Mouse (Mus musculus) left cerebral cortex, adult 9 months (tissue): ENCODE measurements at regions not wholly inside any gene's neighbourhood (a gene's known extent, or its start where the extent isn't known, plus 50 kb on each side); places are given as distances from the start of the nearest gene placed in this dataset.
A peak's percentile ranks its signal among the peaks of the same experiment; 100 is the strongest.
"Not testable (repeated sequence)": the region's sequence is repeated elsewhere in the genome, so short reads cannot be mapped to it uniquely, and the experiment has no call there.

Experiments used
- DNase-seq, 2 experiments: peaks; one replicate each; pipeline ENCODE4 v3.0.0; 2022; ENCODE audit warnings: low spot score in 2 of 2

DNA sequence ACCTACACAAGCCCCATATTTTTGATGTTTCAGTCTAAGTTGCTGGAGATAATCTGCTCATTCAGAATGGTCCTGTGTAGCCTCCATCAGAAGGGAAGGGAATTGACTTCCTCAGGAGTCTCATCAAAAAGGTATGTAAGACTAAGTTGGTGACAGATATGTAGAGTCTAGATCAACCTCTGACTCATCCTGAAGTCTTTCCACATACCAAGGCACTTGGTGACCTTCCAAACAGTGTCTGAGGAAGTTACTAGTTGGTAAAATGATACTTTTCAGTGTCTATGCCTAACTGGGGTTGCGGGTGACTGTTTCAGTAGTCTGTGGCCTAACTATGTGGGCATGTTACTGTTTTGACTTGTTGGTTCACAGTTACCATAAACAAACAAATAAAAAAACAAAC is 133.0 kb upstream of the Plcb4 start:
- DNase-seq: no peak

DNA sequence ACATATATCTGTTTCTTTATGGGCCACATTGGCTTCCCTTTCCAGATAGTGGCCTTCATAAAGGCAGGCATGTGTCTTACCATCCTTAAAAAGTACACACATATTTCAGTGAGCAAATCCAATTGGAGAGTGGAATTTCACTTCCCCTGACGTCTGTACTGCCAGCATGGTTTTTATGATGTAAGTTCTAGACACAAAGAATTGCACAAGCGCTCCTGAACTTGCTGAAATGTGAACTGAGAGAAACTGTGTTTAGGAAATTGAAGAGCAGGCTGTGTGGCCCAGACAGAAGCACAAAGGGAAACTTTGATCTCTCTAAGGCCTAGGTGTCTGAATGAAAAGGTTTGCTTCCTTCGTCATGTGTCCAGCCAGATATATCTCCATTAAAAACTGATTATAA is 129.2 kb upstream of the Plcb4 start:
- no peak for DNase-seq

DNA sequence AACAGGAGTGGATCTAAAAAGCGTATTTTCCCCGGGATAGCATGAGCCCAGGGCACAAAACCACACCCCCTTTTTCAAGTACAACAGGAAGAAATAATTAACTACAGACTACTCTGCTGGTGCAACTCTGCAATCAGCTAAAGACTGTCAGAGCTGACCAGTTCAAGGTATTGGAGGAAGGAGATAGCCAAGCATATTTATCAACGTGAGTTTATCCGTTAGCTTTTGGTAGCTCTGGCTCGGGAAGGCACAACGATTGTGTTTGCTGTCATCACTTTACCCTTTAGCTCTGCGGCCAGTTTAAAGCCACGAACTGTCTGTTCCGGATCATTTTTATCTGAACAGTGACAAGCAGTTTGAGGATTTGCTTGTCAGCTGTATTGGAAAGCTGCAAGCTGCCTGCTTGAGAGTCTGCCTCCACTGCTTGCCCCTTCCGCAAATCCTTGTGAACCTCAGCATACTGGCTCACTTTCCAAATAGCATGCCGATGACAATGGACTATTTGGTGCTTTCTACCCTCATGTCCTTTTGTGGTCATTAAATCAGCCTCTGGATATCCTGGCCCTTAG is 122.4 kb upstream of the Plcb4 start:
- no peak for DNase-seq

DNA sequence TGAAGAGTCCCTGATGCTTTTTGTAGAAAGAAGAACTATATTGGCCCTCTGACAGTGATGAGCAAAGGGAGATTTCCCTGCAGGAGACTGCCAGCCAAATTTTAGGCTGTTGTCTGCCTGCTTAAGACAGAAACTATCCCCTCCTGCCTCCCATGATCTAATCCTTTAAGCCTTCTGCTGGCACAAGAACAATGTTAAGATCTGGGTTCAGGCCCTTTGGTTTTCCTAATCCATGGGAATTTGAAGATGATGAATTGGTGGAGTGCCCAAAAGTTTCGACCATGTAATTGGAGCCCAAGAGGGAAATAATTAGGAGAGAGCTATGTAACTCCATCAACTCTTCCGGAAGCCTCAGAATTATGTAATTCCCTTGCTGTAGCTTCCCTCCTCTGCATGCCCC is 120.8 kb upstream of the Plcb4 start:
- DNase-seq: no peak

DNA sequence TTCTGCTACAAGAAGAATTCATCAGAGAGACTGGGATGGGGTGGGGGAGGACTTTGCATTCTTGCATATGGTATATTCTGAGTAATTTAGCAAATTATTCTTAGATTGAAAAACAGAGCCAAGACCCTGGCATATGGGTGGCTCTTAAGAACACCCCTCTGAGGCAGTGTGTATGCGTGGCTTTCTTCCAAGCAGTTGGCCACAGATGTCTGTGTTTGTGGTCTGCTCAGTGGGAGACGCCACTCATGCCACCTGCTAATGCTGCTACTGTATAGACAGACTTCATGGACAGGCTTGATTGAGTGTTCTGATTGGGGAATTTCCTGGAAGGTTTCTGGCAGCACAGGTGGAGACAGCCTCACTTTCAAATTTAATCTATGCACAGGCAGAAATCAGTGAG is 117.8 kb upstream of the Plcb4 start:
- peak; percentile 4 to 29 for DNase-seq

DNA sequence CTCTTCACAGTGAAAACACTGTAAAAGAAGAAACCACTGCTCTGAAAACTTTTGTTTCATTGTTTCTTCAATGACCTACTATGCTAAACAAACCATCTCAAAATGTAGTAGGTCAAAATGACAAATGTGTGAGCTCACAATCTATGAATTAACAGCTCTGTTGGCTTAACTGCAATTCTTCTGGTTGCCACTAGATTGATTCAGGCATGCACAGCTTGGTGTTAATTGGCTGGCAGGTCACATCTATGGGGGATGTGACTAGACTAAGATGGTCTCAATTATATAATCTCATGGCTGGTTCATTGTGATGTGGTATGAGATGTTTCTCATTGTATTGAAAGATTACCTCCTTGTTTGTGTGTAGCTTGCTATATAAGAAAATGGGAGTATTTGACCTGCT is 116.9 kb upstream of the Plcb4 start:
- DNase-seq: no peak

DNA sequence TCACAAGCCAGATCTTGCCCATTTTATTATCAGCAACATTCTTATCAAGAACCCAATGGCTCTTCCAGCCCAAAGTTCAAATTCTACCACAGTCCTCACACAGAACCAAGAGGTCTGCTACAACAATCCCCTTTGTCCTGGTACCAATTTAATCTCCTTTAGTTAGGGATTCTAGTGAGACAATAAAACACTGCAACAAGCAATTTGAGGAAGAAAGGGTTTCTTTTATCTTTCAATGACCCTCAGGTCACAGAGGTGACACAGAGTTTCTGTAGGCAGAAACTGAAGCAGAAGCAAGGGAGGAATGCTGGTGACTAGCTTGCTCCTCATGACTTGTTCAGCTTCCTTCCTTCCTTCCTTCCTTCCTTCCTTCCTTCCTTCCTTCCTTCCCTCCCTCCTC is 113.9 kb upstream of the Plcb4 start:
- DNase-seq: no peak

DNA sequence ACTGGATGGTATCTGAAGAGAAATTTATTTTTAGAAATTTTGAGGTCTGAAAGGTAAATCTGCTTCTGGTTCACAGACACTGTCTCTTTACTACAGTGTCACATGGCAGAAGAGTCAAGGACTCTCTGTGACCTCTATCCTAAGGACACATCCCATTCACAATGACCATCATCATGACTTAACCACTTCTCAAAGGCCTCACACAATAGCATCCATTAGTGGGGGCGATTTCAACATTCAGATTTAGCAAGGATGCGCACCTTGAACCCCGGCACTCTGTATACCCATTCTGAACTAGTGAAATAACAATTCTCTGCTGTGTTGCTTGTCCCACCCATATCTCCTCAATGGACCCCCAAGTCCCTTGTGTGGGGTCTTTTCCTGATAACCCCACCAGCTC is 110.8 kb upstream of the Plcb4 start:
- no peak for DNase-seq

DNA sequence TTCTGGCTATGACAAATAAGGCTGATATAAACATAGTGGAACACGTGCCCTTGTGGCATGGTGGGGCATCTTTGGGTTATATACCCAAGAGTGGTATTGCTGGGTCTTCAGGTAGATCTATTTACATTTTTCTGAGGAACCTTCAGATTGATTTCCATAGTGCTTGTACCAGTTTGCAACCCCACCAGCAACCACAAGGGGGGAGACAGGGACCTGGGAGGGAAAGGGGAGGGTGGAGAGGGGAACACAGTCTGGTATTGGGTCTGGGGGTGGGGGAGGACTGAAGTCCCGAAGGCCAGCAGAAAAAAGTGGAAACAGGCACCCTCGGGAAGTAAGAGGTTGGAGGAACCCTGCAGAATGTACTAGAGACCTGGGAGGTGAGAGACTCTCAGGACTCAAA is 105.8 kb upstream of the Plcb4 start:
- DNase-seq: no peak

DNA sequence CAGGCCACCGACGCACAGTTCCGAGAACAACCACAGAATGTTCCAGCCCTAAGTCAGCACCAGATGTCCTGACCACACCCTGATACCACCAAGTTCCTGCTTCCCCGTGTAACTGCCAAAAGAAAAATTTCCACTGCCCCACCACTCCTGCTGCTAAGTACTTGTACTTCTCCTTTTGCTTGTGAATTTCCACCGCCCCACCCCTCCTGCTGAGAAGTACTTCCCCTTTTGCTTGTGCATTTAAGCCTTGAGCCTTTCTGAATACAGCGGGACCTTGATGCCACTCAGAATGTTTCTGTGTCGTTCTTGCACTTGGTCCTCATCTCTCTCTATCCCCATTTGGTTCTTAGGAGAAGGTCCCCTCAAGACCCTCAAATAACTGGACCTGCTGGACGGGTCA is 100.8 kb upstream of the Plcb4 start:
- not testable (repeated sequence) for DNase-seq

DNA sequence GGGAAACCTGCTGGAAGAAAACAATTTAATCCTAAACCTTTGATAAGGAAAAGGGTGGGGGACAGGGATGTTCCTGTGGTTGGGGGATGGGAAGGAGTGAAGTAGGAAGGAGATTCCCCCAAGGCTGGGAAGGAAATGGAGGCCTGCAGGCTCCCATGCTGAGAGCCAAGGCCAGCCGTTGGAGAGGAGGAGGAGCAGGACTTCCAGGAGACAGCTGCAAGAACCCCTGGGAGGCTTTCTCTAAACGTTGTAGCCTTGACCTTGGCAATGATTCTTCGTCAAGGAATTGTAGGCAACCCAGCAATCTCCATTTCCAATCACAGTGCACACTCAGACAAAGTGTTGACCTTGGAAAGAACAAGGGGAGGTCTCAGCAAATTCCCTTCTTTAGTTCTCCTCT is 99.5 kb upstream of the Plcb4 start:
- DNase-seq: no peak

DNA sequence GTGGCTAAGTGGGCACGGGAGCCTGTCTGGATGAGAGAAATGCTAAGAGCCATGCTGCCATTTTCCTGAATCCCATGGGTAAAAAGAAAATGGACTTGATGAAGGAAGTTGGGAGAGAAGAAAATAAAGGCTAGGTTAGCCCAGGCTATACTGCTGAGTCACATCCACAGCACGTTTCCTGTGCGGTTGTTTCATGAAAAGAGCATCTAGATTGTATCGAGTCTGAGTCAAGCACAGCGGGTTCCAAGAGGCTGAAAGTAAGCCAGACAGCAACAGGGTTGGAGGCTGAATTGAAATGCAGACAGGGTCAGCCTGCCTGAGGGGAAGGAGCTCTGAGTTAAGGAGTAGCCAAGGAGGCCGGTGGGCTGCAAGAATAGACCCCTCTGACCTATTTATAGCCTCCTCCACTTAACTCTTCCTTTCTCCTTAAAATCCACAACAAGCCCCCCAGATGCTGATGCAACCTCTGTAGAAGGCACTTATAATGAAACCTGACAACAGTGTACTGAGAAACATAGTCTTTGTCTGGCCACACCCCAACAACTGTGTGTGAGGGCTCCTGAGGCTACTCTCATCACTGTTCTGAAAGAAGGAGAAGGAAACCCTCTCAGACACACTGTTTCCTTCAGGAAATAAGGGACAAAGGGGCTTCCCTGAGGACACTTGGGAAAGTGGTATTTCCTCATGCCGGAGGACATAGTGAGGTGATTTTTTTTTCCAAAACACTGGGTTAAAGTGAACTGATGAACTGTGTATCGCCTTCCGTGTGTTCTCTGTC is 98.7 kb upstream of the Plcb4 start:
- no peak for DNase-seq

DNA sequence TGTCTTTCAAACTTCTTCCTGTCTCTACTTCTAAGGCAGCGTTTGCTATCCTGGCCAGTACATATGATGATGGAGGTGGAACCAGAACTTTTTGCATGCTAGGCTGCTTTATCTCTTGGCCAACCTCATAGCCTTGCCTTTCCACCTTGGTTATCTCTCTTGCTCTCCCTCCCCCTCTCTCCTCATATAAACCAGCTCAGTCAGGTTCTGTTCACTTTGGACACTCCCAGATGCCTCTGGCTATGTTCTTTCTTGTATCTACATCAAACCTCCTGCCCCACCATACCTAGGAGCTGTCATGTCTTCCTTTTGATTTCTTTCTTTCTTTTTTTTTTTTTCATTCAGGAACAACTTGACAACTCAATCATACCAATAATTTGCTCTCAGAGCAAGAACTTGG is 98.0 kb upstream of the Plcb4 start:
- no peak for DNase-seq

DNA sequence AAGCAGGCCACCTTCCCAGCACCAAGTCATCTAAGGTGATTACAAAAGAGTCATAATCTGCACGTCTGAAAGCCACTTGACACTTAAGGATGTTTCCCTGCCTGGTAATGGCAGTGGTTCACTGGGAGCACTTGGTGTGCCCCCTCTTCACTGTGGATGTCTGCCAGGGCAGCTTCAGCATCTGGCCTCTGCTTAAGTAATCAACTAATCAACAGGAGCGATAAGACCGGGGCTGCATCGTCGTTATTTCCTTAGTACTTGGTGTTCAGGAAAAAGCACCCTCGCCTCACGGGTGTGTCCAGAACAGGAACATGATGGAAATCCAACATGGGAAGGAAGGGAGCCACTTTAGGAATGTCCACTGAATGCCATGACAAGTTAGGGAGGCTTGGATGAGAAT is 97.1 kb upstream of the Plcb4 start:
- no peak for DNase-seq

DNA sequence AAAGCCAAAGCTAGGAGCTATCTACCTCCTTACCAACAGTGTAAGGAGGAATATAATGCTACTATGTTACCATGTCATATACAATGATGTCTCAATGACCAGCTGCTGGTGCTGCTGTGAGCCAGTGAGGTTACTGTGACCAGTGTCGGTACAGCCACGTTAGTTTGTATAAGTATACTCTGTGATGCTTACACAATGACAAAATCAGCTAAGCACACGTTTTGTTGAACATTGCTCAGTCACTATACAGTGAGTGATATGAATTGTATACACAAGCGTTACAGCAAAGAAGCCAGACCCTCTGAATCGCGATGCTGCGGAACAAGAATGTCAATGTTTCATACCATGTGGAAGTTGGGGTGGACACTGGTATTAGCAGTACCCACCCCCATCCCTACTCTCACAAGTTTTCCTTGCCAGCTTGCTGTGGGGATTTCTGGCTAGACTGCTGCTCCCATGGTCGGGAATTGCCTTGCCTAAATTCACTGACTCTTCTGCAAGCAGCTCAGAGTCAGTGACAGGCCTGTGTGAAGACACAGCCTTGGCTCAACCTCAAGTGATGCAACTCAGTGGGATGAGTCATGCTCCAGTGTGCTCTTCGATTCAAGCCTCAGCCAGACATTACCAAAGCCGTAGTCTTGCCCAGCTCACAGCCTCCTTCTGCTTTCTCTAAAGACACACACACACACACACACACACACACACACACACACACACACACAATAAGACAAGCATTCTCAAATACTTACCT is 96.5 kb upstream of the Plcb4 start:
- peak; percentile 4 to 44 for DNase-seq

DNA sequence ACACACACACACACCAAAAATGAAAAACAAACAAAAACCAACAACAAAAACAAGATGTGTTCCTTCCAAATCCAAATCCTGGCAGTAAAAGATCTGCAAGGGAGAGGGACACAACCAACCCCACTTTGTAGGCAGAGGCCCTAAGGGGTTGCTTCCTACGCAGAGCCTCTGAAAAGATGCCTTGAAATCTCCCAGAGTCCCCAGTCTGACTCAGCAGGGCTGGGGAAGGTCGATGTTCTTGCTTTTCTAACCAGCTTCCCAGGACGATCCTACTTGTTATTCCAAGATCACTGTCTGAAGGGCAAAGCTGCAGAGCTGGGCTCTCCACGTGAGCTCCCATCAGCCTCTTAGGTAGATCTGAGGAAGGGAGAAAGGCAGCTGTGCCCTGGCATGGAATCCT is 94.6 kb upstream of the Plcb4 start:
- no peak for DNase-seq

DNA sequence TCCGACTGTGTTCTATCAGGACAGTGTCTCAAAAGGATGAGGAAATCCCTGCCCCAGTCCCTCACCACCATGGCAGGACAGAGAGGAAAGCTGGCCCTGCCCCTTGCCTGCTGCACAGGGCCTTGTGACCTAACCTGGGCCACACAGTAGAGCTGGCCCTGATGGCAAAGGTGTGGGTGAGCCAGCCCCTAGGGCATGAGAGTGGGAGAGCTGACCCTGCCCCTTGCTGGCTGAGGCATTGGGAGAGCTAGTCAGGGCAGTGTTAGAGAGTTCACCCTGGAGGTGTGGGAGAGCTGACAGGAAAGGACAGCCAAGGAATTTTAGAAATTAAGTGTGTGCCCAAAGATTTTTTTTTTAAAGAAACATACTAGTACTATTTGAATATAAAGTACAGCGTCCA is 90.5 kb upstream of the Plcb4 start:
- DNase-seq: no peak

DNA sequence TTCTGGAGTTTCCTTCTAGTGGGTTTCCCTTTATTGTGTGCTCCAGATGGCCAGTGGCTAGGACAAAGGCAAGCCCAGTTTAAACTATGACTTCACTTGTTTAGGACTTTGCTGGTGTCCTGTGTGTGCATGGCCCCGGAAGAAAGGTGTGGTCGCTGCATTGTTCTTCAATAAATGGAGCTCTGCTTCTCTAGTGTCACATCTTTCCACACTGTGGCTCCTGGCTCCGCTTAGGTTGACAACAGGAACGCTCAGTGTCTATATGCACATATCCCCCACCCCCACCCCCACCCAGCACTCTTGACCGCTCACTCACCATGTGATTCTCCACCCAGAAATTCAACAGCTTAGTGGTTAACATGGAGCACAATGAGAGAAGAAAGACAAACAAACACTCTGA is 87.2 kb upstream of the Plcb4 start:
- DNase-seq: no peak

DNA sequence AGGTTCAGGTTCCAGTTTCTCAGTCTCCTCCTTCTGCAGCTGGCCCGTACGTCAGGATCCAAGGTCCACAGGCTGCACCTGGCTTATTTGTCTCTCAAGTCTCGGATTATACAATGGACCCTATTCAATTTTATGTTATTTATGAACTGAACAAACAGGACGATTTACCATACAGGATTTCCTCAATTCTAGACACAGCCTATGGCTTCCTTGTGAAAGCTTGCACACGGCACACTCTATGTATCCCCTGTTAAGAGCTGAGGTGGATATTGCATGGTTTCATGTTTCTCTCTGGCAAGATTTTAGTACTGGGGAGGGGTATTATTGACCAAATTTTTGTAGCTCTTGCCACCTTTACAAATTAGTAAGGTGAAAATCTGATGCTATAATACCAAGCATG is 81.6 kb upstream of the Plcb4 start:
- no peak for DNase-seq

DNA sequence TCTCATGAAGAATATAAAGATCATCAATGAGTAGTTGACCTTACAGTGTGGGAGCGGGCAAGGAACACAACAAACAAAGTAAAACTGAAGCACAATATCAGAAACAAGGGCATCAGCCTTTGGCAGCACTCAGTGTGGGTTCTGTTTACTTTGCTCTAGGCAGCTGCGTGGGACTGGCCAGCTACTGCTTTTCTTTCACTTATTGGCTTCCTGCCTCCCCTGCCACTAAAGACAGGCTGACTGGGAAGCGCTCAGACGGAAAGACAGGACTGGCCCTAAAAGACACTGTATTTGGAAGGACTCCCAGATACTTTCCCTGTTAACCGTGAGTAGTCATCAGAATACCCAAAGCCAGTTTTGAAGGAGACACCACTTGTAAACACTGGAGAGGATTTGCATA is 80.7 kb upstream of the Plcb4 start:
- no peak for DNase-seq

DNA sequence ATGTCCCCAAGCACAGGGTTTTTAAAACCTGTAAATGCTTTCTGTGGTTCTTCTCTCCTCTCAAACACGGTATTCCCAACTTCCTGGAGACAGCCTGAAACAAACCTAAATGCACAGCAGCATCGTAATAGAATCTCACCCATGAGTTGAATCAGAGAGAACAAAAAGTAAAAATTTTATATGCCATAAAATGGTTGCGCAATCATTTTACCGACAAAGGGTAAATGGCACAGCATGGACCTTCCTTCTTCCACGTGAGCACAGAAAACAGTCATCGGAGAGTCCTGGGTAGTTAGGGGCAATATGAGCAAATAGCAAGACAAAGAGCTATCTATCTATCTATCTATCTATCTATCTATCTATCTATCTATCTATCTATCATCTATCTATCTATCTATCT is 79.3 kb upstream of the Plcb4 start:
- DNase-seq: no peak

DNA sequence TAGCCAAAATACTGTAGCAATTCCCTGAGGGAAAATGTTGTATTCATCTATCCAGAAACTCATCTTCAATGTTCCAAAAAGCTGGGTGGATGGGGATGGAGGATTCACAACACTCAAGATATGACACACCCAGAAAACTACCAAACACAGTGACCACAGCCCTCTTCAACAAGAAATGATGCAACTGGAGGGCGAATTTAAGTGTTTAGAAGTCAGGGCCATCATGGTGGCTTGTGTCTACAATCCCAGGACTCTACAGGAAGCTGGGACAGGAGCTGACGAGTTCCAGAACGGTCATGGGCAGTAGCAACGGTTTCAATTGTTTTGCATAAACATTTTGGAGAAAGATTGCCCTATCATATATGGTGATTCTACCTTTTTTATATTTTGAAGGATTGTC is 78.8 kb upstream of the Plcb4 start:
- no peak for DNase-seq

DNA sequence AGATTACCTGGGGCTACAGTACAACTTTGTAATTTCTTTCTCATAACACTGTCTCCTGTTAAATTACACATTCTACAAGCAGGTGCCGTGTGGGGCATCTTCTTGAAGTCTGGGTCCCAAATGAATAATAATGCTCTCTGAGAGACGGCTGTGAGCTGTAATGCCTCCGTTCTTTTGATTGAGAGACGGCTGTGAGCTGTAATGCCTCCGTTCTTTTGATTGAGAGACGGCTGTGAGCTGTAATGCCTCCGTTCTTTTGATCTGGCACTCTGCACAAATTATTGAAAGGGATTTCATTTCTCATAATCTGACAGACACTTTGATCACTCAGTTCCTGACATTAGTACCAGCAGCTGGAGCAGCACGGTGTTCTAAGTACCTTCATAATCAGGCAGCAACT is 76.5 kb upstream of the Plcb4 start:
- DNase-seq: no peak
